Mouse (Mus musculus) CH12.LX (cell line): ENCODE measurements at regions not wholly inside any gene's neighbourhood (a gene's known extent, or its start where the extent isn't known, plus 50 kb on each side); places are given as distances from the start of the nearest gene placed in this dataset.

ENCODE experiments used
- DNase-seq: peaks from one replicate; pipeline ENCODE4 v3.0.0-alpha.2; 2013; ENCODE audit errors: extremely low read depth
- H3K27ac ChIP-seq: 2 replicates; pipeline ENCODE4 v1.5.1; 2012; ENCODE audit warnings: low read depth, mild to moderate bottlenecking, control low read depth, moderate library complexity; ENCODE audit not compliant: insufficient read depth
- H3K27me3 ChIP-seq: replicated peaks from 2 replicates; pipeline ENCODE3; 2012; ENCODE audit warnings: inconsistent platforms
- H3K36me3 ChIP-seq, 2 experiments: replicated peaks in 1 of 2; 2 replicates each; pipeline versions ENCODE3 to v1.6.1; 2012; ENCODE audit warnings: inconsistent platforms in 1 of 2, low read length in 1 of 2, mild to moderate bottlenecking in 1 of 2, mixed read lengths in 1 of 2, moderate library complexity in 1 of 2; ENCODE audit not compliant: control insufficient read depth in 1 of 2, insufficient read depth in 1 of 2
- H3K4me1 ChIP-seq, 2 experiments: 2 replicates each; pipeline ENCODE4 v1.6.1; 2012; ENCODE audit warnings: inconsistent platforms in 1 of 2, moderate library complexity in 1 of 2; ENCODE audit not compliant: insufficient read depth in 2 of 2, control insufficient read depth in 1 of 2
- H3K4me2 ChIP-seq: 2 replicates; pipeline ENCODE4 v1.6.1; 2012; ENCODE audit warnings: low read depth, mild to moderate bottlenecking, control low read depth; ENCODE audit not compliant: poor library complexity, insufficient read depth, severe bottlenecking
- H3K4me3 ChIP-seq, 3 experiments: fragments of 150-350 bp in 1 of 3; sonication (generic) in 1 of 3; replicated peaks in 1 of 3; 2 replicates each; pipeline versions ENCODE3 to v1.5.1; 2011 to 2012; ENCODE audit warnings: low read depth in 2 of 3, low read length in 2 of 3, mild to moderate bottlenecking in 2 of 3, moderate library complexity in 2 of 3, control low read depth in 1 of 3, improper control_type of control experiment in 1 of 3, inconsistent platforms in 1 of 3, mixed read lengths in 1 of 3; ENCODE audit not compliant: poor library complexity in 1 of 3
- H3K79me2 ChIP-seq: replicated peaks from 2 replicates; pipeline ENCODE4 v1.6.1; 2012; ENCODE audit warnings: mild to moderate bottlenecking, moderate library complexity; ENCODE audit not compliant: control insufficient read depth, poor library complexity, insufficient read depth, severe bottlenecking; ENCODE audit errors: extremely low read depth
- H3K9ac ChIP-seq: 2 replicates; pipeline ENCODE4 v1.6.1; 2012; ENCODE audit warnings: low read depth, mild to moderate bottlenecking, control low read depth, moderate library complexity; ENCODE audit not compliant: insufficient read depth
- H3K9me3 ChIP-seq: replicated peaks from 2 replicates; pipeline ENCODE3; 2012; ENCODE audit warnings: low read length, inconsistent platforms, mixed read lengths
- BHLHE40 ChIP-seq: IDR thresholded peaks from 2 replicates; pipeline ENCODE4 v1.6.1; 2011; ENCODE audit warnings: mild to moderate bottlenecking, low read depth, low read length, improper control_type of control experiment
- CHD1 ChIP-seq: IDR thresholded peaks from 2 replicates; pipeline ENCODE4 v1.6.1; 2012; ENCODE audit warnings: low read depth, low read length, improper control_type of control experiment, inconsistent platforms
- CTCF ChIP-seq, 2 experiments: IDR thresholded peaks in 1 of 2; conservative IDR thresholded peaks in 1 of 2; 2 replicates each; pipeline ENCODE4 v1.5.1; 2011 to 2012; ENCODE audit warnings: low read depth in 2 of 2, low read length in 2 of 2, improper control_type of control experiment in 1 of 2, inconsistent platforms in 1 of 2, mild to moderate bottlenecking in 1 of 2, moderate library complexity in 1 of 2
- GABPA ChIP-seq: IDR thresholded peaks from 2 replicates; pipeline ENCODE4 v1.6.1; 2012; ENCODE audit warnings: low read depth, low read length, improper control_type of control experiment, inconsistent platforms; ENCODE audit not compliant: insufficient replicate concordance
- JUN ChIP-seq: IDR thresholded peaks from 2 replicates; pipeline ENCODE4 v1.6.1; 2011; ENCODE audit warnings: low read depth, mild to moderate bottlenecking, low read length, improper control_type of control experiment, moderate library complexity; ENCODE audit not compliant: insufficient read depth
- KAT2A ChIP-seq: IDR thresholded peaks from 2 replicates; pipeline ENCODE4 v1.6.1; 2012; ENCODE audit warnings: low read length, improper control_type of control experiment, inconsistent platforms; ENCODE audit not compliant: insufficient replicate concordance
- MAZ ChIP-seq: IDR thresholded peaks from 2 replicates; pipeline ENCODE4 v1.6.1; 2012; ENCODE audit warnings: low read depth, mild to moderate bottlenecking, inconsistent platforms, low read length, improper control_type of control experiment, moderate library complexity
- MEF2A ChIP-seq: IDR thresholded peaks from 2 replicates; pipeline ENCODE4 v1.6.1; 2014; ENCODE audit warnings: low read depth, mild to moderate bottlenecking, inconsistent platforms, low read length, improper control_type of control experiment, borderline replicate concordance
- NELFE ChIP-seq: IDR thresholded peaks from 2 replicates; pipeline ENCODE4 v1.6.1; 2011; ENCODE audit warnings: low read depth, low read length, improper control_type of control experiment
- NRF1 ChIP-seq: IDR thresholded peaks from 2 replicates; pipeline ENCODE4 v1.6.1; 2014; ENCODE audit warnings: low read depth, mild to moderate bottlenecking, inconsistent platforms, low read length, improper control_type of control experiment, moderate library complexity
- PAX5 ChIP-seq: IDR thresholded peaks from 2 replicates; pipeline ENCODE4 v1.6.1; 2012; ENCODE audit warnings: low read length, inconsistent platforms, mixed read lengths
- POLR2A ChIP-seq: IDR thresholded peaks from 2 replicates; pipeline ENCODE4 v1.6.1; 2011; ENCODE audit warnings: low read depth, mild to moderate bottlenecking, improper control_type of control experiment, low read length
- SMC3 ChIP-seq: IDR thresholded peaks from 2 replicates; pipeline ENCODE4 v1.6.1; 2011; ENCODE audit warnings: low read depth, low read length, improper control_type of control experiment
- TBP ChIP-seq: conservative IDR thresholded peaks from 2 replicates; pipeline ENCODE4 v1.6.1; 2011; ENCODE audit warnings: low read depth, low read length, improper control_type of control experiment
- TCF12 ChIP-seq: IDR thresholded peaks from 2 replicates; pipeline ENCODE4 v1.6.1; 2014; ENCODE audit warnings: low read depth, mild to moderate bottlenecking, inconsistent platforms, low read length, improper control_type of control experiment
- UBTF ChIP-seq: IDR thresholded peaks from 2 replicates; pipeline ENCODE4 v1.6.1; 2012; ENCODE audit warnings: low read depth, mild to moderate bottlenecking, inconsistent platforms, low read length, improper control_type of control experiment, moderate library complexity
- ZMIZ1 ChIP-seq: IDR thresholded peaks from 2 replicates; pipeline ENCODE4 v1.6.1; 2012; ENCODE audit warnings: low read depth, mild to moderate bottlenecking, inconsistent platforms, low read length, improper control_type of control experiment
- ZNF384 ChIP-seq: IDR thresholded peaks from 2 replicates; pipeline ENCODE4 v1.6.1; 2012; ENCODE audit warnings: low read depth, low read length, improper control_type of control experiment, inconsistent platforms
- dilution Hi-C: fragments of 300-500 bp; cut with MboI; formaldehyde crosslinking; loops from 2 replicates; pipeline ENCODE4 v1.14.3; 2020; ENCODE audit warnings: low sequenced_read_pairs; ENCODE audit not compliant: extremely low pct_unique_long_range_greater_than_20kb, extremely low pct_ligation_motif_present
- in situ Hi-C: fragments of 300-500 bp; cut with MboI; formaldehyde crosslinking; loops from 3 replicates; pipeline ENCODE4 v1.14.3; 2019; ENCODE audit warnings: low sequenced_read_pairs, low pct_ligation_motif_present, low pct_unique_long_range_greater_than_20kb, mixed read lengths

GRCm38 (mm10) chr2:93129176-93129575, 58.2 kb upstream of the Trp53i11 start:
- Histone ChIP-seq H3K4me2 (no peak overlapping the region), H3K27me3 (peaks cover 78% of the 10 kb centered on the region)
- TF ChIP-seq TBP (no peak), BHLHE40 (0 out of 2 replicates have a peak, but pooled peaks have one; percentile 12)
- TF ChIP-seq, all 38 proteins: peak for 1
- dilution Hi-C loops, result no loop called here
- no peak overlapping the region for H3K27ac ChIP-seq
- H3K4me1 ChIP-seq, result peaks cover 32 to 45% of the 10 kb centered on the region in 2 experiments
- no peak overlapping the region for H3K4me3 ChIP-seq
- peaks cover 3% of the 10 kb centered on the region for H3K9me3 ChIP-seq
- H3K79me2 ChIP-seq, result no peaks in the 10 kb centered on the region
- DNase-seq, result no peak
- no peak overlapping the region for H3K9ac ChIP-seq
- no peaks in the 10 kb centered on the region for H3K36me3 ChIP-seq
- in situ Hi-C loops, result loop anchor here (5.0 to 10.0 kb wide), 2 partner anchors 46 to 63 kb away; no protein-coding TSS in a partner anchor

- in situ Hi-C loops (loop anchor here (5.0 to 10.0 kb wide), 2 partner anchors 48 to 66 kb away; no protein-coding TSS in a partner anchor), dilution Hi-C loops (no loop called here)
- H3K9me3 ChIP-seq, result peaks cover 3% of the 10 kb centered on the region
- H3K4me3 ChIP-seq, result no peak overlapping the region
- H3K4me2 ChIP-seq, result no peak overlapping the region
- H3K36me3 ChIP-seq, result no peaks in the 10 kb centered on the region
- no peak for DNase-seq
- TF ChIP-seq CTCF (conservative IDR thresholded peaks at IDR 0.05 in 1 of 2, IDR thresholded peaks at IDR 0.05 in 1 of 2; ENCODE audit: low read depth in 2 of 2, low read length in 2 of 2), result no peak
- no peak; the same call in 1 of the 2 replicates for TF ChIP-seq MEF2A
- TF ChIP-seq JUN, result no peak
- 0 out of 2 replicates have a peak, but pooled peaks have one; percentile 15 for TF ChIP-seq TCF12
- TF ChIP-seq PAX5, result no peak
- TF ChIP-seq NELFE, result no peak
- no peak for TF ChIP-seq MAZ
- TF ChIP-seq ZNF384, result no peak
- peaks cover 72% of the 10 kb centered on the region for H3K27me3 ChIP-seq
- H3K27ac ChIP-seq, result no peak overlapping the region
- no peaks in the 10 kb centered on the region for H3K79me2 ChIP-seq
- H3K9ac ChIP-seq, result no peak overlapping the region
- peaks cover 21 to 29% of the 10 kb centered on the region in 2 experiments for H3K4me1 ChIP-seq
Observed at GRCm38 (mm10) chr2:93126595-93127165, 60.7 kb upstream of the Trp53i11 start.

- H3K4me2 ChIP-seq, result no peak overlapping the region
- DNase-seq, result no peak
- dilution Hi-C loops, result no loop called here
- no peak overlapping the region for H3K9ac ChIP-seq
- H3K4me1 ChIP-seq, result peaks cover 16 to 29% of the 10 kb centered on the region in 2 experiments
- H3K4me3 ChIP-seq, result no peak overlapping the region
- H3K79me2 ChIP-seq, result no peaks in the 10 kb centered on the region
- in situ Hi-C loops, result loop anchor here (5.0 to 10.0 kb wide), 2 partner anchors 49 to 66 kb away; no protein-coding TSS in a partner anchor
- no peaks in the 10 kb centered on the region for H3K36me3 ChIP-seq
- peaks cover 71% of the 10 kb centered on the region for H3K27me3 ChIP-seq
- no peak overlapping the region for H3K27ac ChIP-seq
- no peak for TF ChIP-seq CTCF (conservative IDR thresholded peaks at IDR 0.05 in 1 of 2, IDR thresholded peaks at IDR 0.05 in 1 of 2; ENCODE audit: low read depth in 2 of 2, low read length in 2 of 2)
- TF ChIP-seq SMC3, result no peak
- TF ChIP-seq POLR2A, result no peak
- TF ChIP-seq MEF2A, result no peak
- TF ChIP-seq BHLHE40, result no peak
- no peak for TF ChIP-seq GABPA
- TF ChIP-seq ZMIZ1, result no peak
- TF ChIP-seq UBTF, result no peak
- TF ChIP-seq KAT2A, result no peak
- no peak for TF ChIP-seq NELFE
- no peak for TF ChIP-seq NRF1
- no peak for TF ChIP-seq CHD1
- TF ChIP-seq, all 38 proteins: peak for 0
- H3K9me3 ChIP-seq, result peaks cover 3% of the 10 kb centered on the region
Observed at GRCm38 (mm10) chr2:93126112-93126511, 61.2 kb upstream of the Trp53i11 start.
